26 mouse cellular contexts compared by ENCODE assay signal in genomic region chr4:94995862-94996261, GRCm38 (mm10).
"Had no signal": no experiment of that assay in that cellular context is flagged by ENCODE, and none has a peak within 500 bp of the region (broad histone marks: within the 10 kb centered on the region; RNA-seq: fewer than 3 reads in every experiment).

No protein-coding gene starts in this region.

- H3K36me3 ChIP-seq: heart, embryonic 13.5 days; heart, embryonic 15.5 days; hindbrain, embryonic 13.5 days; hindbrain, embryonic 15.5 days; kidney, embryonic 15.5 days; limb, embryonic 13.5 days; limb, embryonic 15.5 days had no signal

- H3K9me3 ChIP-seq: heart, embryonic 13.5 days; heart, embryonic 15.5 days; hindbrain, embryonic 13.5 days; hindbrain, embryonic 15.5 days; kidney, embryonic 15.5 days; limb, embryonic 13.5 days; limb, embryonic 15.5 days had no signal

- H3K4me1 ChIP-seq: heart, embryonic 13.5 days; heart, embryonic 15.5 days; hindbrain, embryonic 13.5 days; hindbrain, embryonic 15.5 days; kidney, embryonic 15.5 days had no signal

- H3K4me3 ChIP-seq: heart, adult 2 months; heart, embryonic 13.5 days; heart, embryonic 15.5 days; hindbrain, embryonic 13.5 days; hindbrain, embryonic 15.5 days; kidney, embryonic 15.5 days; limb, embryonic 13.5 days; limb, embryonic 15.5 days had no signal

- ATAC-seq: forebrain, postnatal 0 days; hindbrain, postnatal 0 days; intestine, embryonic 16.5 days had no signal

- H3K4me2 ChIP-seq: heart, embryonic 11.5 days; heart, embryonic 13.5 days; heart, embryonic 15.5 days; hindbrain, embryonic 13.5 days; hindbrain, embryonic 15.5 days; kidney, embryonic 15.5 days; limb, embryonic 13.5 days; limb, embryonic 15.5 days had no signal

- H3K27me3 ChIP-seq: heart, embryonic 13.5 days; heart, embryonic 15.5 days; hindbrain, embryonic 13.5 days; hindbrain, embryonic 15.5 days; kidney, embryonic 15.5 days; limb, embryonic 13.5 days; limb, embryonic 15.5 days had no signal

- DNase-seq: forebrain, postnatal 0 days; gastrocnemius, postnatal 14 days; gastrocnemius, postnatal 36 days; heart, adult 11 months; heart, adult 2 months; heart, postnatal 14 days; heart, postnatal 36 days; kidney, adult 11 months; kidney, adult 2 months; kidney, adult 9 months; kidney, postnatal 14 days; kidney, postnatal 36 days; layer of hippocampus, adult 9-11 months; layer of hippocampus, postnatal 36 days; left cerebral cortex, postnatal 4 days had no signal

- H3K9ac ChIP-seq: forebrain, postnatal 0 days; heart, embryonic 13.5 days; heart, embryonic 15.5 days; hindbrain, embryonic 13.5 days; hindbrain, embryonic 15.5 days; kidney, embryonic 15.5 days; limb, embryonic 13.5 days; limb, embryonic 15.5 days had no signal

- H3K27ac ChIP-seq: heart, adult 2 months; heart, embryonic 13.5 days; heart, embryonic 15.5 days; hindbrain, embryonic 13.5 days; hindbrain, embryonic 15.5 days; hindbrain, postnatal 0 days; kidney, embryonic 15.5 days; kidney, postnatal 0 days; limb, embryonic 13.5 days; limb, embryonic 15.5 days had no signal
